Mouse (Mus musculus): ENCODE measurements at regions not wholly inside any gene's neighbourhood (a gene's known extent, or its start where the extent isn't known, plus 50 kb on each side); places are given as distances from the start of the nearest gene placed in this dataset.

DNA sequence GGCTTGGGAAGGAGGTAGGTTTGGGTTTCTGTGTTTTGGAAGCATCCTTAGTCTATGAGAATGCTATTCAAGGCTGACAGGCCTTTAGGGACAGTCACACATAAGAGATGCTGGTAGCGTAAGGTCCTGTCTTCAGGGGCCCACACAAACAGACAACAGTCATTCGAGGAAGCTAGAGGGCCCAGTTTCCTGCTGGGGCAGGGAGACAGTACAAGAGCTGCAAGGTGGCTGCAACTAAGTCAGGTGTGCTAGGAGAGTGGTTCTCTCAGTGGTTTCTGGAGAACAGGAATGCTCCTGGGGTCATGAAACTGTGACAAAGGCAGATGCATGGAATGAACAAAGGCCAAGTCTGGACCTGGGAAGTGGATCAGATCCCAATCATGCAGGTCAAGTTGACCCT, 161.1 kb downstream of the Cd24a start:
- Histone ChIP-seq H3K4me1 (ENCODE audit: control insufficient read depth in 2 of 2, insufficient read depth in 2 of 2, low read length in 2 of 2) (peaks cover 28 to 30% of the 10 kb centered on the region in 2 experiments), H3K4me3 (ENCODE audit: control insufficient read depth in 1 of 2, insufficient read depth in 1 of 2, low read depth in 1 of 2, low read length in 2 of 2) (no peak overlapping the region), H3K9me3 (ENCODE audit: control insufficient read depth, low read length) (no peaks in the 10 kb centered on the region), H3K27ac (replicated peaks in 1 of 2; ENCODE audit: control insufficient read depth in 1 of 2, insufficient read depth in 1 of 2, low read depth in 2 of 2, low read length in 2 of 2) (peak overlapping the region; percentile 13 to 61; a peak in 3 of 4 replicates), H3K36me3 (ENCODE audit: control insufficient read depth, insufficient read depth, low read length) (no peaks in the 10 kb centered on the region), H3K9ac (ENCODE audit: low read length) (no peak overlapping the region), H3K27me3 (ENCODE audit: control insufficient read depth, insufficient read depth, low read length) (no peaks in the 10 kb centered on the region), H3K4me2 (ENCODE audit: low read length) (no peak overlapping the region)
- 82% methylated on average over 2 of the region's 2 CpGs for whole genome bisulfite sequencing
- ATAC-seq (ENCODE audit: insufficient number of reproducible peaks, insufficient read depth, low FRiP score, low read depth): no peak

DNA sequence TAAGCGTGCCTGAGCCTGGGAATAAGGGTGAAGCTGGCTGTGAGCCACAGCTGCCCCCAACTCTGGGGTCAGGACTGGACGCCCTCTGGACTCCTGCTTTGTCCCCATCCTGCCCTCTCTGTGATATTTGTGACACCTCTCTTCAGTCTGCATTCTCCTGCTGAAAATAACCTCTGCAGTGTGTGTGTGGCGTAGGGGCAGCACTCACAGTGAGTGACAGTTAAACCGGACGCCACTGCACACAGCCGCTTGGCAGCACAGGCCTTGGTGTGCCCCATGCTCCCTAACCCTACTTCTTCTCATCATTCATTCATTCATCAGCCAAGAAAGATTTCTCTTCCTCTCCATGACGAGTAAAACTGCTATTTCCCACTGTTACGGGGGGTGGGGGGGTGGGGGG, 161.6 kb downstream of the Cd24a start:
- ATAC-seq (ENCODE audit: insufficient number of reproducible peaks, insufficient read depth, low FRiP score, low read depth): peak; percentile 66
- H3K27me3 ChIP-seq (ENCODE audit: control insufficient read depth, insufficient read depth, low read length): no peaks in the 10 kb centered on the region
- peak overlapping the region; percentile 14 for H3K4me2 ChIP-seq (ENCODE audit: low read length)
- H3K9ac ChIP-seq (ENCODE audit: low read length): no peak overlapping the region
- H3K4me3 ChIP-seq (ENCODE audit: control insufficient read depth in 1 of 2, insufficient read depth in 1 of 2, low read depth in 1 of 2, low read length in 2 of 2): no peak overlapping the region
- 25% methylated on average over 8 of the region's 8 CpGs for WGBS
- no peaks in the 10 kb centered on the region for H3K36me3 ChIP-seq (ENCODE audit: control insufficient read depth, insufficient read depth, low read length)
- no peaks in the 10 kb centered on the region for H3K9me3 ChIP-seq (ENCODE audit: control insufficient read depth, low read length)
- H3K27ac ChIP-seq (replicated peaks in 1 of 2; ENCODE audit: control insufficient read depth in 1 of 2, insufficient read depth in 1 of 2, low read depth in 2 of 2, low read length in 2 of 2): peak overlapping the region; percentile 13 to 61; a peak in 3 of 4 replicates
- peaks cover 28 to 30% of the 10 kb centered on the region in 2 experiments for H3K4me1 ChIP-seq (ENCODE audit: control insufficient read depth in 2 of 2, insufficient read depth in 2 of 2, low read length in 2 of 2)

DNA sequence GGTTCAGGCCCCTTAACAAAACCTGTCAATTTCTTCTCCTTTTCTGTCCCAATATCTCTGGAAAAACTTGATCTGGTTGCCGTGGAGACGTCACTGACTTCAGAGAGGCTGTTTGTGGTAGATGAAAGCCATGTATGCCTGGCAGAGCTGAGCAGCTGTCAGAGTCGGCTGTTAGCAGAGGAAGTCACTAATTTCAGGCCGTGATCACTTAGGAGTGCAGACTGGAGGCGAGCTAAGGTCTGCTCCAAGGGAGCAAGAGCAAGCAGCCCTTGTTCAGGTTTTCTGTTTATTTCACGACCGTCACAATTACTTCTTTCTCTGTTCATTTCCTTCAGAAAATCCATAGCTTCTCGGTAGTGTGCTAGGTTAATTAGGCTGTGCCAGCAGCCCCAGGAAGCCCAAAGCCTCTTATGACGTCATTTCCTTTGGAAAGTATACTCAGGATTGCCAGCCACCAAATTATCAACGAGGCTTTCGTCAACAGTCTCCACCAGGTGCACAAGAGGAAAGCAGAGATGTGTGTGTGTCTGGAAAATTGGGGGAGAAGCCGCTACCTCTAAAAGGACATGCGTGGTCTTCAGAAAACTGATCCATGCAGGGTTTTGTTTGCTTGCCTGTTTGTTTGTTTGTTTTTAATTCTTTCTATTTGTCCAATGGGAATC, 161.2 kb downstream of the Qrsl1 start:
- H3K27ac ChIP-seq (replicated peaks in 1 of 2; ENCODE audit: control insufficient read depth in 1 of 2, insufficient read depth in 1 of 2, low read depth in 2 of 2, low read length in 2 of 2): peak overlapping the region; percentile 61 to 65
- H3K4me1 ChIP-seq (ENCODE audit: control insufficient read depth in 2 of 2, insufficient read depth in 2 of 2, low read length in 2 of 2): peaks cover 28 to 30% of the 10 kb centered on the region in 2 experiments
- 26% methylated on average over 13 of the region's 13 CpGs for WGBS
- H3K9me3 ChIP-seq (ENCODE audit: control insufficient read depth, low read length): no peaks in the 10 kb centered on the region
- peak overlapping the region; percentile 14 for H3K4me2 ChIP-seq (ENCODE audit: low read length)
- H3K9ac ChIP-seq (ENCODE audit: low read length): no peak overlapping the region
- no peaks in the 10 kb centered on the region for H3K27me3 ChIP-seq (ENCODE audit: control insufficient read depth, insufficient read depth, low read length)
- H3K36me3 ChIP-seq (ENCODE audit: control insufficient read depth, insufficient read depth, low read length): no peaks in the 10 kb centered on the region
- peak; percentile 31; the same call in 1 of the 2 replicates for ATAC-seq (ENCODE audit: insufficient number of reproducible peaks, insufficient read depth, low FRiP score, low read depth)
- no peak overlapping the region for H3K4me3 ChIP-seq (ENCODE audit: control insufficient read depth in 1 of 2, insufficient read depth in 1 of 2, low read depth in 1 of 2, low read length in 2 of 2)

DNA sequence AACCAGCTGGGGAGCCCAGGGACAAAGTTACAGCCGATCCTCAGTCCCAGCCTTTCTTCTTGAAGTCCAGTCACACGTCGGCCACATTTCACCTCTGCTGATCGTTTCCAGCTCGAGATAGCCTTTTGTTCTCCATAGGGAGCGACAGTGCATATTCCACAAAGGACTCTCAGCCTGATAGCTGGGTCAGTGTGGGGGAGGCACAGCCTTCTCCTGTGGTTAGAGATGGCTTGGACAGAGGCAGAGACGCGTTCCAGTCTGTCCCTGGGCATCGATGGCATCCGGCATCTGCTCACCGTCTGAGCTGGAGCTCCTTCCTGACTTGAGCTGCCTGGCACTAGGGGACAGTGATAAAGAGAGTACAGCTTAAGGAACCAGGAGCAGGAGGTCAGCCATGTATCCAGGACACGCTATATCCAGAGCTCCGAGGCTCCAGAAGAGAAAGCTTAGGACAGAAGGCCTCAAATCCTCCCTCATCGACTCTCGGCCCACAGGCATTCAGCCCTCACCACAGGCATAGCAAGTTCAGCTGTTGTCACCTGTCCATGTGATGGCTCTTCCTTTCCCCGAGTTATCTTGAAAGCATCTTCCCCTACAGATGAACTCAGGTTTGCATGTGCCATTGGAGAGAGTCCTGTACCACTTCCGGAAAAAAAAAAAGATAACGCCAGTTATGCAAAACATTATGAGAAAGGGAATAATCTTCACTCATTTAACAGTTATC, 160.0 kb downstream of the Qrsl1 start:
- Histone ChIP-seq H3K9me3 (ENCODE audit: control insufficient read depth, low read length) (no peaks in the 10 kb centered on the region), H3K36me3 (ENCODE audit: control insufficient read depth, insufficient read depth, low read length) (no peaks in the 10 kb centered on the region), H3K27ac (replicated peaks in 1 of 2; ENCODE audit: control insufficient read depth in 1 of 2, insufficient read depth in 1 of 2, low read depth in 2 of 2, low read length in 2 of 2) (no peak overlapping the region; a peak in 1 of 4 replicates), H3K9ac (ENCODE audit: low read length) (peak overlapping the region; percentile 46; the same call in 1 of the 2 replicates), H3K4me1 (ENCODE audit: control insufficient read depth in 2 of 2, insufficient read depth in 2 of 2, low read length in 2 of 2) (peaks cover 28 to 35% of the 10 kb centered on the region in 2 experiments), H3K27me3 (ENCODE audit: control insufficient read depth, insufficient read depth, low read length) (no peaks in the 10 kb centered on the region), H3K4me3 (ENCODE audit: control insufficient read depth in 1 of 2, insufficient read depth in 1 of 2, low read depth in 1 of 2, low read length in 2 of 2) (no peak overlapping the region), H3K4me2 (ENCODE audit: low read length) (peak overlapping the region; percentile 21)
- ATAC-seq (ENCODE audit: insufficient number of reproducible peaks, insufficient read depth, low FRiP score, low read depth): peak; percentile 22; the same call in 1 of the 2 replicates
- WGBS: 25% methylated on average over 18 of the region's 18 CpGs

DNA sequence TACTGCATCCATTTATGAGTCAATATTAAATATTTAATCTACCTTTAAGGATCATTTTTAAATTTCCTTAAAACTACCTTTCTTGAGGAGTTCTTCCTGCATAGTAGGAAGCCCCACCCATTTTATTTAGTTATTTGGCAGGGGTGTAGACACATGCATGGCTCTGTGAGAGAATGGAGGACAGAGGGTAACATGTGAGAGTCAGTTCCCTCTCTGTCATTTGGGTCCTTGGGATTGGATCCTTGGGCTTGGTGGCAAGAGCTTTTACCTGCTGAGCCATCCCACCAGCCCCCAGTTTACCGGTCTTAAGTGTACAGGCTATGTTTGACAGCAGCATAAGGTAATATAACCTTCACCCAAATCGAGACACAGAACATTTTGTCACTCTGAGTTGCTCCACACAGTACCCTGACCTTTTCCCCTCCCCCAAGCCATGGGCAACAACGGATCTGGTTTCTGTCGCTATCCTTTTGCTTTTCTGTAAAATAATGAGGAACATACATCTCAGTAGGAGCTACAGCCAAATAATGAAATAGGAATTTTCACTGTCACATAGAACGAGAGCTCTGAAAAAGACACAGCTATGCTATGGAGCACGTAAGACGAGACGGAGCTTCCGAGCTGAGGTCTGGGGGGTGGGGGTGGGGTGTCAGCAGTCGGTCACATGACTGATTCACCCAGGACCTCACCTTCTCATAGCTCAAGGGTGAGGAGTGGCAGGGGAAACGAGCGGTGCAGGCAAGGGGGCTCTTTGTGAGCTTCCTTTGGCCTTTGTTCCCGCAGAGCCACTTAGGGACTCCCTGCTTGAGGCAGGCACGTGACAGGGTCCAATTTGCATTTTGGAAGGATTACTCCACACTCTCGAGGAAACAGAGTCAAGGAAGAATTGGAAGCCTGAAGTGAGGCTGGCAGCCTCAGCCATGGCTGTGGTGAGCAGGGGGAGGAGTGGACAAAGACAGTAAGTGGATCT, 159.2 kb downstream of the Qrsl1 start:
- 16% methylated on average over 15 of the region's 15 CpGs for WGBS
- Histone ChIP-seq H3K36me3 (ENCODE audit: control insufficient read depth, insufficient read depth, low read length) (no peaks in the 10 kb centered on the region), H3K9ac (ENCODE audit: low read length) (no peak overlapping the region), H3K4me1 (ENCODE audit: control insufficient read depth in 2 of 2, insufficient read depth in 2 of 2, low read length in 2 of 2) (peaks cover 28 to 35% of the 10 kb centered on the region in 2 experiments), H3K27me3 (ENCODE audit: control insufficient read depth, insufficient read depth, low read length) (no peaks in the 10 kb centered on the region), H3K4me3 (ENCODE audit: control insufficient read depth in 1 of 2, insufficient read depth in 1 of 2, low read depth in 1 of 2, low read length in 2 of 2) (no peak overlapping the region), H3K4me2 (ENCODE audit: low read length) (peak overlapping the region; percentile 46), H3K27ac (replicated peaks in 1 of 2; ENCODE audit: control insufficient read depth in 1 of 2, insufficient read depth in 1 of 2, low read depth in 2 of 2, low read length in 2 of 2) (no peak overlapping the region), H3K9me3 (ENCODE audit: control insufficient read depth, low read length) (no peaks in the 10 kb centered on the region)
- ATAC-seq (ENCODE audit: insufficient number of reproducible peaks, insufficient read depth, low FRiP score, low read depth): no peak

DNA sequence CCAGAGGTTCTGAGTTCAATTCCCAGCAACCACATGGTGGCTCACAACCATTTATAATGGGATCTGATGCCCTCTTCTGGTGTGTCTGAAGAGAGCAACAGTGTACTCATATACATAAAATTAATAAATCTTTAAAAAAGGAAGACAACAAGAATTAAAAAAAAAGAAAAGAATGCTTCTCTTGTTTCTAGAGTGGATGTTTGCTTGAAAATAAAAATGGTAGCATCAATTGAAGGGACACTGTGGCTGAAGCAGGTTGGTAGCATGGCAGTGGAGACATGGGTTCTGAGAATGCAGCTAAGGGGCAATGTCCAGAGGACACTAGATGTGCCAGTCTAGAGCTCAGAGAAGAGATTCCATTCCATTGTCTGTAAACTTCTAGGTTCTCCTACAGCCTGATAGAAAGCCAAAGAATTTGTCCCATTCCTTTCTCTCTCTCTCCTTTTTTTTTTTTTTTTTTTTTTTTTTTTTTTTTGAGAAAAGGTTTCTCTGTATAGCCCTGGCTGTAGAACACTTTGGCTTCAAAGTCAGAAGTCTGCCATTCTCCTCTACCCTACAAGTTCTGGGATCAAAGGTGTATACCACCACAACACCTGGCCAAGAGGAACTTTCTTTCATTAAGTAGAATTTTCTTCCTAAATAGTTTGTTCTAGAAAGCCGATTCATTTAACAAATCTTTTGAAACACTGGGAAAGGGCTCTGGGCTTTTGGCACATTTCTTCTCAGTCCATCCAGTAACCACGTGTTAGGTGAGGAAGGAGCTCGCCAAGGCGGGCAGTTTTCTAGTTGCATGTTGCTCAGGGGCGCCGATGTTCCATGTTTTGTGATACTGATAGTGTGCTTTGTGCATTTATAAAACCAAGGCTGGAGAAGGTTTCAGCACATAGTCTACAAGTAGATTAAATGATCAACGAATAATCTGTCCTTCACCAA, 158.1 kb downstream of the Qrsl1 start:
- ATAC-seq (ENCODE audit: insufficient number of reproducible peaks, insufficient read depth, low FRiP score, low read depth): no peak

More for the DNA sequence above, 158.1 kb downstream of the Qrsl1 start:
- Histone ChIP-seq H3K9me3 (ENCODE audit: control insufficient read depth, low read length) (no peaks in the 10 kb centered on the region), H3K27ac (replicated peaks in 1 of 2; ENCODE audit: control insufficient read depth in 1 of 2, insufficient read depth in 1 of 2, low read depth in 2 of 2, low read length in 2 of 2) (no peak overlapping the region), H3K9ac (ENCODE audit: low read length) (no peak overlapping the region), H3K4me2 (ENCODE audit: low read length) (no peak overlapping the region), H3K36me3 (ENCODE audit: control insufficient read depth, insufficient read depth, low read length) (no peaks in the 10 kb centered on the region), H3K4me1 (ENCODE audit: control insufficient read depth in 2 of 2, insufficient read depth in 2 of 2, low read length in 2 of 2) (peaks cover 28 to 35% of the 10 kb centered on the region in 2 experiments), H3K4me3 (ENCODE audit: control insufficient read depth in 1 of 2, insufficient read depth in 1 of 2, low read depth in 1 of 2, low read length in 2 of 2) (no peak overlapping the region), H3K27me3 (ENCODE audit: control insufficient read depth, insufficient read depth, low read length) (no peaks in the 10 kb centered on the region)
- WGBS: 91% methylated on average over 7 of the region's 7 CpGs
